Mouse (Mus musculus) lung, embryonic 15.5 days (tissue): ENCODE data around the gene Apobr. TPM values are rescaled to one million over a fixed set of nuclear protein-coding genes. Genes with fewer than 3 reads are reported as not detected.

Experiments
- ATAC-seq: fragments of 200-750 bp; cut with Nextera tagmentation; 2 replicates; pipeline ENCODE4 v1.8.0; 2017; ENCODE audit warnings: moderate number of reproducible peaks, borderline replicate concordance; ENCODE audit not compliant: low FRiP score, low TSS enrichment; ENCODE audit errors: extremely low read depth
- H3K27ac ChIP-seq: fragments of 300-500 bp; sonication (generic); 2 replicates; pipeline ENCODE4 v1.5.1; 2015; ENCODE audit warnings: moderate library complexity, mild to moderate bottlenecking, inconsistent platforms
- H3K27me3 ChIP-seq: fragments of 300-500 bp; sonication (generic); 2 replicates; pipeline ENCODE4 v1.6.1; 2015; ENCODE audit warnings: inconsistent platforms
- H3K36me3 ChIP-seq: fragments of 300-500 bp; sonication (generic); 2 replicates; pipeline ENCODE4 v1.6.1; 2015; ENCODE audit warnings: inconsistent platforms
- H3K4me1 ChIP-seq: fragments of 300-500 bp; sonication (generic); 2 replicates; pipeline ENCODE4 v1.6.1; 2015; ENCODE audit warnings: inconsistent platforms
- H3K4me2 ChIP-seq: fragments of 300-500 bp; sonication (generic); 2 replicates; pipeline ENCODE4 v1.6.1; 2015; ENCODE audit warnings: inconsistent platforms, mild to moderate bottlenecking, moderate library complexity
- H3K4me3 ChIP-seq: fragments of 300-500 bp; sonication (generic); 2 replicates; pipeline ENCODE4 v1.5.1; 2015; ENCODE audit warnings: mild to moderate bottlenecking, inconsistent platforms
- H3K9ac ChIP-seq: fragments of 300-500 bp; sonication (generic); 2 replicates; pipeline ENCODE4 v1.6.1; 2015; ENCODE audit warnings: inconsistent platforms
- H3K9me3 ChIP-seq: fragments of 300-500 bp; sonication (generic); 2 replicates; pipeline ENCODE4 v1.6.1; 2016; ENCODE audit warnings: inconsistent platforms
- WGBS: fragments of 180-500 bp; shearing (Covaris S2); methylation state at CpG from one replicate; pipeline ENCODE4 v1.1.7; 2015; 5-methylcytosine and 5-hydroxymethylcytosine counted together
- microRNA-seq: library from miRNA; unstranded; fragments of <30 nt; microRNA quantifications from one replicate; pipeline ENCODE4, GENCODE M21; 2016
- polyA plus RNA-seq: library from polyadenylated mRNA; unstranded; fragments of >200 nt; fragmentation: Nextera tagmentation; extraction: Ambion mirVana; gene quantifications from 2 replicates; pipeline ENCODE4 v1.2.1, GENCODE M21; 2015

Apobr gene
- polyA plus RNA-seq, 1 experiment from 2014 or later: 1.1 TPM

DNA sequence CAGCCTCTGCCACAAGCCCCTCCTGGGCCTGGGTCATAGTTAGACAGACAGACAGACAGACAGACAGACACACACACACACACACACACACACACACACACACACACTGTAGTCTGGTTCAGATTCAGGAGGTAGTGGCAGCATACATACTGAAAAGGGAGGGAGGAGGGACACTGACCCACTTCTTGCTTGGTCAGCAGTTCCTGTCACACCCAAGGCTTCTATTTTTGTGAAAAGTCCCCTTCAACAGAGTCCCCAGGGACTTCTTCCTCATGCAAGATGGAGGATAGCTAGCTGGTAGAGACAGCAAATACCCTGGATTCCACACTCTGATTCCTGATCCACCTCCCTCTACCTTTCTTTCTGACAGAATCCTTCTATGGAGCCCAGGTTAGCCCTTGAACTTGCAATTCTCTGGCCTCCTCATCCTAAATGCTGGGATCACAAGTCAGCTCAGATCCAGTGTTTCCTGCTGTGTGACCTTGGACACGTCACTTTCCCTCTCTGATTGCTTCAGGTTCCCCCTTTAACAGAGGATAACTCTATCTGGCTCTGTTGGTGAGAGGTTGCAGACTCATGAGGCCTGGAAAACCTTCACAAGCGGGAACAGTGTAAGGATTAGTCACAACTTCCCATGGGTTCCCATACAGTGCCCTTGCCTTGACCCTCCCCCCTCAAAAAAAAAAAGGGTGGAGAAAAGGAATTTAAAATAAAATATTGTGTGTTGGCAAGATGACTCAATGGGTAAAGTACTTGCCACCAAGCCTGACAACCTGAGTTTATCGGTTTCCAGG lies 41.3 kb downstream of the Apobr start:
- Histone ChIP-seq H3K27ac (no peak overlapping the region), H3K9ac (no peak overlapping the region), H3K36me3 (no peaks in the 10 kb centered on the region), H3K4me2 (no peak overlapping the region), H3K9me3 (no peaks in the 10 kb centered on the region), H3K27me3 (no peaks in the 10 kb centered on the region), H3K4me3 (no peak overlapping the region), H3K4me1 (peaks cover 15% of the 10 kb centered on the region)
- WGBS: 80% methylated on average over 3 of the region's 3 CpGs
- ATAC-seq: peak; percentile 37; the same call in 1 of the 2 replicates

DNA sequence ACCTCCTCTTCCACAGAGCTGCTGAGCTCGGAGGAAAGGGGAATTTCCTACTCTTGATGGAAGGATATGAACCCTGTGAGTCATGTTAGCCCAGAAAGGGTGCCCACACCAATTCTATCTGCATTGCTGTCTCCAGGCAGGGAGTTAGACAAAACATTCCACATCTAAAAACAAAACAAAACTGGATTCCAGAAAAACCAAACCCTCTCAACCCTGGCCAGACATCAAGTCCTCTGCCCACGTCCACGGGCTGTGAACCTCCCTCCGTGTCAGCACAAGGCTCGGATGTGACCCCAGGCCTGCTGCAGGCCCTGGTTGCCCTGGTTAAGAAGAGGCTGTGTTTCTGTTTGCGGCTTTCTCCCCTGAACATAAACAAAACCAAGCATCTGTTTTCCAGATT lies 43.4 kb downstream of the Apobr start:
- no peak overlapping the region for H3K9ac ChIP-seq
- no peaks in the 10 kb centered on the region for H3K9me3 ChIP-seq
- no peaks in the 10 kb centered on the region for H3K27me3 ChIP-seq

DNA sequence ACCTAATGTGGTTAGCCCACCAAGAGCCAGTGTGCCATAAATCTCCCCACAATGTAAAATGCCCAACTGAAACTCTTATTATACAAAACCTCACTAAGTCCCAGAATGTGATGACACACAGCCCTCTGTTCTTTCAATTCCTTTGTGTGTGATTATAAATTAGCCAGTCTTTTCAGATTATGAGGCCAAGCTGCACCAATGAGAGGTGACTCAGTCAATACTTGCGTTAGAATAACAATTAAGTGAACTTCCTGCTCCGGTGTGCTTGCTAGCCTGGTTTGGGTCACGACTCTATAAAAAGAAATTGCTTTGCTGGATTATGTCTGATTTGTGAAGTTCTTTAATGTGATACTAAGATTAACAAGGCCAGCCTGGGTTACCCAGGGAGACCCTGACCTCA lies 45.2 kb downstream of the Apobr start:
- H3K36me3 ChIP-seq: no peaks in the 10 kb centered on the region
- H3K27ac ChIP-seq: no peak overlapping the region
- no peak overlapping the region for H3K4me2 ChIP-seq
- no peaks in the 10 kb centered on the region for H3K9me3 ChIP-seq
- no peaks in the 10 kb centered on the region for H3K27me3 ChIP-seq
- WGBS: 54% methylated on average over 3 of the region's 3 CpGs
- ATAC-seq: no peak
- no peak overlapping the region for H3K9ac ChIP-seq
- H3K4me3 ChIP-seq: no peak overlapping the region
- peaks cover 8% of the 10 kb centered on the region; the same call in 1 of the 2 replicates for H3K4me1 ChIP-seq

More for the DNA sequence above, 43.4 kb downstream of the Apobr start:
- Histone ChIP-seq H3K36me3 (no peaks in the 10 kb centered on the region), H3K4me1 (peaks cover 10% of the 10 kb centered on the region; the same call in 1 of the 2 replicates), H3K4me2 (no peak overlapping the region), H3K4me3 (no peak overlapping the region), H3K27ac (no peak overlapping the region)
- ATAC-seq: no peak
- 46% methylated on average over 6 of the region's 6 CpGs for WGBS

DNA sequence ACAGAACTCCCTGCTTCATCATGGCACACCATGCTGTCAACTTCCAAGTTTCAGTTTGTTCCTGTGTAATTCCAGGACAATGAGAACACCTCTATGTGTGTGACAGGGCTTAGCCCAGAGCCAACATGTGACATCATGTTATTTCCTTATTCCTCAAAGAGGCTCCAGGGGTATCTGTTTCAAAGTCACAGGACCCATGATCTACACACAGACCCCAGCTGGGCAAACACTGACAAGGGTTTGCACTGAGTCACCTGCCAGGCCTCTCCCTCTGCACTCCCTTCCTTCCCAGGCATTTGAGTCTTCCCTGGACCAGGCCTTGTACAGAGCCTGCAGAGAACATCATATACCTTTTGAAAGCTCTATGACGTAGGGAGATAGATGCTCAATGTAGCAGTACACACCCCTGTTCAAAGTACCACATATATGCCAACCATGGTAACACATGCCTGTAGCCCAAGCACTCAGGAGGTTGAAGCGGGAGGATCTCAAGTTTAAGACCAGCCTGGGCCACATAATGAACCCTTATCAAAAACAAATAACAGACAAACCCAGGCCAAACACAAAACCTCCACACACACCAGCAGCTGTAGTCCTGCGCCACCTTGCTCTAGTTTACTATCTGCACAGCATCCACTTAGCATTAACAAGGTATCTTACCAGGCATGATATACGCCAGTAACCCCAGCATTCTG lies 46.2 kb downstream of the Apobr start, which contains the start of gene Nupr1:
Gene Nupr1 (minus strand): TSS at position 38 of the 695 bp plus-strand sequence.
- H3K9me3 ChIP-seq: no peaks in the 10 kb centered on the region
- no peaks in the 10 kb centered on the region for H3K4me1 ChIP-seq
- no peaks in the 10 kb centered on the region for H3K27me3 ChIP-seq
- H3K4me3 ChIP-seq: no peak within 1 kb of the TSS
- H3K4me2 ChIP-seq: no peak within 1 kb of the TSS
- H3K27ac ChIP-seq: no peak within 1 kb of the TSS
- H3K9ac ChIP-seq: no peak within 1 kb of the TSS
- 79% methylated on average over 4 of the region's 4 CpGs for WGBS
- no peaks in the 10 kb centered on the region for H3K36me3 ChIP-seq
- ATAC-seq: no peak

DNA sequence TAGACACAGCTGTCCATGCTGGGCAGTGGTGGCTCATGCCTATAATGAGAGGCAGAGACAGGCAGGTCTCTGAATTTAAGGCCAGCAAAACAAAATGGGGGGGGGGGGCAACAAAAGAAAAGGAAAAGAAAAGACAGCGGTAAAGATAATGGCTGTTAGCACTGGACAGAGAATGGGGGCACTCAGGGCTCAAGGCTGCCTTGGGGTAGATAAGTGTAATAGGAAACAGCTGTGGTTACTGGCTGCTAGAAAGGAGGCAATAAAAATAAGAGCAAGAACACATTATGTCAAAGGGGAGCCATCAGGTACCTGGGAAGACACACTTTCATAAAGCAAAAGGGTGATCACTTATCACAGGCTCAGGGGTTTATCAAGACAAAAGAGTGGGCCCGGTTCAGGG lies 47.7 kb downstream of the Apobr start:
- Histone ChIP-seq H3K9ac (no peak overlapping the region), H3K4me3 (no peak overlapping the region), H3K9me3 (no peaks in the 10 kb centered on the region), H3K27me3 (no peaks in the 10 kb centered on the region), H3K27ac (no peak overlapping the region), H3K4me2 (no peak overlapping the region), H3K36me3 (no peaks in the 10 kb centered on the region), H3K4me1 (no peaks in the 10 kb centered on the region)
- 76% methylated on average over 2 of the region's 2 CpGs for WGBS
- ATAC-seq: no peak

DNA sequence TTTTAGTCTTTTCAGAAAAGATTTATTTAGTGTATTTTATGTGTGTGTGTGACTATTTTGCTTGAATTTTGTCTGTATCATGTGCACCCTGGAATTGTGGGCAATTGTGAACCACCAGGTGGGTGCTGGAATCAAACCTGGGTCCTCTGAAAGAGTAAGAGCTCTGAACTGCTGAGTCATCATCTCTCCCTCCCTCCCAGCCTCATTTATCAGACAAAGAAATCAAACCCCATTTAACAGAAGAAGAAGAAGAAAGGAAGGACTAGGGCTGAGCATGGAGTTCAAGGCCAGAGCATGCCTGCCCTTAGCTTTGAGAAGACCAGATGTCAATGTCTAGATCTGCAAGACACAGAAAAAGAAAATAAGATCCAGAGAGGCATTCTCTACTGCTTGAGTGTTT lies 50.6 kb downstream of the Apobr start:
- no peak overlapping the region for H3K9ac ChIP-seq
- no peak overlapping the region for H3K27ac ChIP-seq
- no peak overlapping the region for H3K4me3 ChIP-seq
- no peaks in the 10 kb centered on the region for H3K4me1 ChIP-seq
- H3K36me3 ChIP-seq: no peaks in the 10 kb centered on the region
- no peak for ATAC-seq
- H3K9me3 ChIP-seq: no peaks in the 10 kb centered on the region
- no peaks in the 10 kb centered on the region for H3K27me3 ChIP-seq
- H3K4me2 ChIP-seq: no peak overlapping the region

DNA sequence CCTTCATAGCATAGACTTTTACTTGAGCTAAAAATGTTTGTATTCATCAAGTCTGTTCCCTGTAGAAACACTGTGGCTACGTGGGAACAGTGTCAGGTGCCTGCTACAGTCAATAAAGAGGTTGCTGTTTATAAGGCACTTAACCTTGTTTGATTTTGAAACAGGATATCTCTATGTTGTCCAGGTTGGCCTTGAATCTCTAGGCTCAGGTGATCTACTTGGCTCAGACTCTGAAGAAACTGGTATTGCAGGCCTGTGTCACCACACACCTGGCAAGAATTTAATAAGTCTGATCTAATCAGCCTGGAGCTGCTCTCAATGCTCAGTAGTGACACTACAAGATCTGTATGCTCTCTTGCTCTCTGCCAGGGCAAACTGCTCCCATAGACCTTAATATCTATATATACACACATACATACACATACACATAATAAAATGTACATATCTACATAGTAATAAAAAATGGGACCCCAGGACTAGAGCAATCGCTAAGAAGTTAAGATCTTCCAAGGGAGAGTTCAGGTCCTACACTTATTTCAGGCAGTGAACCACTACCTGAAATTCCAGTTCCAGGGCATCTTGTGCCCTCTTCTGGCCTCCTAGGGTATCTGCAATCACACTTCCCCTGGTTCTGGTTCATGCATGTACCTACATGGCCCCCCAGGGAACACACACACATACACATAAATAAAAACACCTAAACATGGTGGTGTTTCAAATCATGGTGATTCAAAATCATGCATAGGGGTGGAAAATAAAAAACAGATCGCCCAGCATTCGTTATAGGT lies 52.2 kb downstream of the Apobr start:
- Histone ChIP-seq H3K27ac (peak overlapping the region; percentile 41), H3K9me3 (no peaks in the 10 kb centered on the region), H3K9ac (no peak overlapping the region), H3K4me1 (no peaks in the 10 kb centered on the region), H3K27me3 (no peaks in the 10 kb centered on the region), H3K4me2 (no peak overlapping the region), H3K36me3 (no peaks in the 10 kb centered on the region), H3K4me3 (no peak overlapping the region)
- ATAC-seq: 0 out of 2 replicates have a peak, but pooled peaks have one; percentile 19
- 12% methylated on average over 4 of the region's 4 CpGs for WGBS

Small RNA genes within 50 kb of the gene (microRNA-seq; reads per million reads assigned to microRNA genes)
- gene Mir7059: not detected

Other genes with a start within 250 kb of the Apobr start
- 2.4 and 9.0 TPM in 2 replicates for gene Lat, start 215.4 kb upstream of the Apobr start, polyA plus RNA-seq
- gene Spns1, start 207.5 kb upstream of the Apobr start, polyA plus RNA-seq: 52.3 and 53.2 TPM in 2 replicates
- 3.1 and 3.3 TPM in 2 replicates for gene Nfatc2ip, start 188.2 kb upstream of the Apobr start, polyA plus RNA-seq
- not detected in 2 replicates for gene Cd19, start 170.1 kb upstream of the Apobr start, polyA plus RNA-seq
- 35.4 and 37.6 TPM in 2 replicates for gene Rabep2, start 156.2 kb upstream of the Apobr start, polyA plus RNA-seq
- gene Atp2a1, start 121.8 kb upstream of the Apobr start, polyA plus RNA-seq: 1.3 and 2.8 TPM in 2 replicates
- 45.6 and 46.8 TPM in 2 replicates for gene Sh2b1, start 109.5 kb upstream of the Apobr start, polyA plus RNA-seq
- gene Tufm, start 97.6 kb upstream of the Apobr start, polyA plus RNA-seq: 125 and 127 TPM in 2 replicates
- 47.7 and 54.1 TPM in 2 replicates for gene Atxn2l, start 81.5 kb upstream of the Apobr start, polyA plus RNA-seq
- gene Eif3c, start 18.5 kb upstream of the Apobr start, polyA plus RNA-seq: 176 and 186 TPM in 2 replicates
- 27.7 and 27.9 TPM in 2 replicates for gene Cln3, start 875 bp downstream of the Apobr start, polyA plus RNA-seq
- gene Il27, start 10.0 kb downstream of the Apobr start, polyA plus RNA-seq: not detected in 2 replicates
- 23.4 and 30.0 TPM in 2 replicates for gene Nupr1, start 45.9 kb downstream of the Apobr start, polyA plus RNA-seq
- gene Sgf29, start 64.4 kb downstream of the Apobr start, polyA plus RNA-seq: 47.3 and 54.9 TPM in 2 replicates
- 5.9 and 6.8 TPM in 2 replicates for gene Sult1a1, start 91.5 kb downstream of the Apobr start, polyA plus RNA-seq
- 105 and 119 TPM in 2 replicates for gene Bola2, start 110.5 kb downstream of the Apobr start, polyA plus RNA-seq
- 9.9 and 11.5 TPM in 2 replicates for gene Slx1b, start 110.8 kb downstream of the Apobr start, polyA plus RNA-seq
- gene Coro1a, start 122.8 kb downstream of the Apobr start, polyA plus RNA-seq: 36.0 and 58.1 TPM in 2 replicates
- gene Mapk3, start 174.7 kb downstream of the Apobr start, polyA plus RNA-seq: 132 and 135 TPM in 2 replicates
- 2.5 and 2.8 TPM in 2 replicates for gene Gdpd3, start 181.4 kb downstream of the Apobr start, polyA plus RNA-seq
- 90.3 and 96.2 TPM in 2 replicates for gene Ypel3, start 192.0 kb downstream of the Apobr start, polyA plus RNA-seq
- gene Tbx6, start 196.5 kb downstream of the Apobr start, polyA plus RNA-seq: 0.26 and 0.51 TPM in 2 replicates
- gene Ppp4c, start 207.6 kb downstream of the Apobr start, polyA plus RNA-seq: 260 and 262 TPM in 2 replicates
- 0.10 and 0.19 TPM in 2 replicates for gene Fam57b, start 212.7 kb downstream of the Apobr start, polyA plus RNA-seq
- gene 4930451I11Rik, start 246.7 kb downstream of the Apobr start, polyA plus RNA-seq: not detected in 2 replicates